Mouse (Mus musculus): Measurements from ENCODE around the gene Sowahb. TPM values are rescaled to one million over a fixed set of nuclear protein-coding genes. Genes with fewer than 3 reads are reported as not detected.
A peak's percentile ranks its signal among the peaks of the same experiment; 100 is the strongest.

The Sowahb gene
- polyA plus RNA-seq, 1 experiment from 2014 or later, result 1.8 TPM

DNA sequence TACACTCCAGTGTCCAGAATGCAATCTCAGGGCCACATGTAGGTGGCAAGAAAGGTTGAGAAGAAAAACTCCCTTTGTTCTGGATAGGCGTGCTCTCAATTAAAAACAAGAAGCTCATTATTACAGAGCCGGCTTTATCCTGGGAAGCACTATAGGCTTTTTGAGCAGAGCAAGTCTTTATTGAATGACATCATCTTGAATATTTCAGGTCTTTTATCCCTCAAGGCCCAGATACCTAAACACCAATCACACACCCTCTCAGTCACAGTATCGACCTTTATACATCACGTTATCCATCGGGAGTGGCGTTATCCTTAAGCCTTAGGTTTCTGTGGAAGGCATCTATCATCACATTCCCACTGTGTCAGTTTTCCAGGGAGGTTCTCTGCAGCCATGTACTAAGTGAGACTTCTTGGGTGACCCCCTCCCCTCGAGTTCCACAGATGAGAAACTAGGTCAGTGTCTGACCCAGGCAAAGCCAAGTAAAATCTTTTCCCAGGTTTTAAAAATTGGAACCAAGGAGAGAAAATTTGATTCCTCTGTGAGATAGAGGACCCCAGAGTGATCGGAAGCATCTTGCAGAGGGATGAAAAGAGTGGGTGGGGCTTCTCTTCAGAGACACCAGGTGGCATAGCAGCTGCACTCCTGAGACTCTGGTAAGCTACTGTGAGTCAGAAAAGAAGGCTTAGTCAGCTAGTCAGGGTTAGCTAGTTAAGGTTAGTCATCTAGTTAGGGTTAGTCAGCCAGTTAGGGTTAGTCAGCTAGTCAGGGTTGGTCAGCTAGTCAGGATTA lies 9.0 kb upstream of the Sowahb start:
- H3K4me1 ChIP-seq, result no peaks in the 10 kb centered on the region
- H3K9me3 ChIP-seq, result no peaks in the 10 kb centered on the region
- no peak overlapping the region for H3K9ac ChIP-seq
- H3K27me3 ChIP-seq (replicated peaks), result 0 out of 2 replicates have a peak, but pooled peaks cover 2% of the 10 kb centered on the region
- H3K36me3 ChIP-seq, result no peaks in the 10 kb centered on the region
- WGBS, result 49% methylated on average over 8 of the region's 8 CpGs
- ATAC-seq (ENCODE audit: insufficient read depth, low FRiP score, low read depth), result no peak
- H3K27ac ChIP-seq, result no peak overlapping the region
- no peak overlapping the region for H3K4me3 ChIP-seq (replicated peaks)
- H3K4me2 ChIP-seq, result no peak overlapping the region

DNA sequence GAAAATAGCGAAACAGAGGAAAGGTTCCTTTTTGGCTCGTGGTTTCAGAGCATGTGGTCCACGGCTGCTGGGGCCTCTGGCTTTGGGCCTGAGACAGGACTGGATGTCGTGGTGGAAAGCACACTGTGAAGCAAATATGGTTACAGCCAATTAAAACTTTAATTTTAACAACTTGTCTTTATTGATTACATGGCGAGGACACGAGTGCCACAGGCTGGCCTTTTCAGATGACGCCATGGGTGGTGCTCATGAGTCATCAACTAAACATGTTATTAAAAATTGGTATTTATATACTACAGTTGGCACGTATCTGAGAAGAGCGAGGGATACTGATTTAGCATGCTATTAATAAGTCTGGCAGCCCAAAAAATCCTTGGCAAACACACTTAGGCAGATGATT lies 7.1 kb upstream of the Sowahb start:
- 72% methylated on average over 9 of the region's 9 CpGs for WGBS
- H3K9ac ChIP-seq, result no peak overlapping the region
- ATAC-seq (ENCODE audit: insufficient read depth, low FRiP score, low read depth), result no peak
- no peak overlapping the region for H3K27ac ChIP-seq
- H3K36me3 ChIP-seq, result no peaks in the 10 kb centered on the region
- no peaks in the 10 kb centered on the region for H3K9me3 ChIP-seq
- H3K27me3 ChIP-seq (replicated peaks), result 0 out of 2 replicates have a peak, but pooled peaks cover 5% of the 10 kb centered on the region
- H3K4me1 ChIP-seq, result no peaks in the 10 kb centered on the region
- H3K4me2 ChIP-seq, result no peak overlapping the region
- H3K4me3 ChIP-seq (replicated peaks), result no peak overlapping the region

DNA sequence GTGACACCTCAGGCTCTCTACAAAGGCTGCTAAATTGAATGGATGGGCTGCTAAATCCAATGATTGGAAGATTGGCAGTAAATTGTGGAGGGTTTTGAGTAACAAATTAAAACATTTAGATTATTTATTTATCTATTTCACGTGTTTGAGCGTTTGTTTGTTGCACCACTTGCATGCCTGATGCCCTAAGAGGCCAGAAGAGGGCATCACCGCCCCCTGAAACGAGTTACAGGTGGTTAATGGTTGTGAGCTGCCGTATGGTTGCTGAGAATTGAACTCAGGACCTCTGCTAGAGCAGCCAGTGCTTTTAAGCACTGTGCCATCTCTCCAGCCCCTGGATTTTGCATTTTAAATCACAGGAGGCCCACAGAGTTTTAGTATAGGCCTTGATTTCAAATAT lies 6.2 kb upstream of the Sowahb start:
- no peak for ATAC-seq (ENCODE audit: insufficient read depth, low FRiP score, low read depth)
- Histone ChIP-seq H3K9me3 (no peaks in the 10 kb centered on the region), H3K4me1 (no peaks in the 10 kb centered on the region), H3K4me3 (replicated peaks) (no peak overlapping the region), H3K27me3 (replicated peaks) (peaks cover 5% of the 10 kb centered on the region; the same call in 1 of the 2 replicates), H3K9ac (no peak overlapping the region), H3K36me3 (no peaks in the 10 kb centered on the region), H3K4me2 (no peak overlapping the region), H3K27ac (no peak overlapping the region)
- WGBS, result 48% methylated on average over 5 of the region's 5 CpGs

DNA sequence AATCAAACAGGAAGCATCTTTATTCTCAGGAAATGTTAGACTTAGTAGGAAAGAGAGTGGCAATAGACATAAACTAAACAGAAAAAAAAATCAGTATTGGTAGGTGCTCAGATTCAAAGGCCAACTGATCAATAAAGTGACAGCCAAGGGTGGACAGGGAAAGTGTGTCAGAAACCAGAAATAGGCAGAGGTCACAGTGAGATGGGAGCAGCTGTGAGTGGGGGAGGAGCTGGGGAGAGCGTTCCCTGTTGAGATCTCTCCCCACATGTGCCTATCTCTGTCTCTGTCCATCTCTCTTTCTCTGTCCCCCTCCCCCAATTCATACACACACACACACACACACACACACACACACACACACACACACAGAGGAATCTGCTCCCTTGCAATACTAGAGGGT lies 5.1 kb upstream of the Sowahb start:
- no peak for ATAC-seq (ENCODE audit: insufficient read depth, low FRiP score, low read depth)
- no peak overlapping the region for H3K4me2 ChIP-seq
- no peak overlapping the region for H3K27ac ChIP-seq
- H3K4me1 ChIP-seq, result peaks cover 5% of the 10 kb centered on the region; the same call in 1 of the 2 replicates
- no peak overlapping the region for H3K9ac ChIP-seq
- 85% methylated on average over 1 of the region's 1 CpGs for WGBS
- H3K4me3 ChIP-seq (replicated peaks), result no peak overlapping the region
- H3K36me3 ChIP-seq, result no peaks in the 10 kb centered on the region
- peaks cover 9% of the 10 kb centered on the region for H3K27me3 ChIP-seq (replicated peaks)
- H3K9me3 ChIP-seq, result no peaks in the 10 kb centered on the region

DNA sequence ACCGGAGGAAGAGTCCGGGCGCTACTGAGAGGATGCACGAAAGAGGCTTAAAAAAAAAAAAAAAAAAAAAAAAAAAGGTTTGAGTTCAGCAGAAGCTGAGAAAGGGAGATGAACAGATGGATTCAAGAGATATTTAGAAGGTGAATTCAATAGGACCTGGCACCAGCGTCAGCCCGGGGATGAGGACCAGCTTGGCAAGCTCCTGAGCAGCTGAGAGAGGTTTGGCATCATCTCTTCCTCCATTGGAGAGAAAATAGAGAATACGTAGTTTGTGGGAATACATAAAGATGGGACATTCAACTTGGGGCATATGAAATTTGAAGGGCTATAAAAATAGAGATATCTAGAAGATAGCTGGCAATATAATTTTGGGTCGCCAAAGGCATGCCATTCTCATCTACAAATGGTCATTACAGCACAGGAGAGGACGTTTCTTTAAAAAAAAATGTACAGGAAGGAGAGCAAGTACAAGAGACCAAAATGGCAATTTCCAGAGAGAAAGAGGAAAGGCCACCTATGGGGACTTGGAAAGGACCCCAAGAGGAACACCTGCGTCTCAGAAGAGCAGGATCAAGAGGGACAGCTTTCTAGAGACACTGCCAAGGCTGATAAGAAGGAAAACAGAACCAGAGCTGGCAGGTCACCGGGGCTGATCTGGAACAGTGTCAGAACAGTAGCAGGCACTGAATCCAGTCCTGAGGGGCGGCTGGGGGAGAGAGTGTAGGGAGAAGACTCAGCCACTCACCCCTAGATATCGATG lies 3.8 kb upstream of the Sowahb start:
- no peak overlapping the region for H3K4me3 ChIP-seq (replicated peaks)
- H3K9me3 ChIP-seq, result no peaks in the 10 kb centered on the region
- no peak for ATAC-seq (ENCODE audit: insufficient read depth, low FRiP score, low read depth)
- H3K36me3 ChIP-seq, result no peaks in the 10 kb centered on the region
- peaks cover 22% of the 10 kb centered on the region for H3K27me3 ChIP-seq (replicated peaks)
- peaks cover 18% of the 10 kb centered on the region for H3K4me1 ChIP-seq
- 68% methylated on average over 13 of the region's 13 CpGs for WGBS
- H3K4me2 ChIP-seq, result no peak overlapping the region
- H3K27ac ChIP-seq, result no peak overlapping the region
- H3K9ac ChIP-seq, result no peak overlapping the region

DNA sequence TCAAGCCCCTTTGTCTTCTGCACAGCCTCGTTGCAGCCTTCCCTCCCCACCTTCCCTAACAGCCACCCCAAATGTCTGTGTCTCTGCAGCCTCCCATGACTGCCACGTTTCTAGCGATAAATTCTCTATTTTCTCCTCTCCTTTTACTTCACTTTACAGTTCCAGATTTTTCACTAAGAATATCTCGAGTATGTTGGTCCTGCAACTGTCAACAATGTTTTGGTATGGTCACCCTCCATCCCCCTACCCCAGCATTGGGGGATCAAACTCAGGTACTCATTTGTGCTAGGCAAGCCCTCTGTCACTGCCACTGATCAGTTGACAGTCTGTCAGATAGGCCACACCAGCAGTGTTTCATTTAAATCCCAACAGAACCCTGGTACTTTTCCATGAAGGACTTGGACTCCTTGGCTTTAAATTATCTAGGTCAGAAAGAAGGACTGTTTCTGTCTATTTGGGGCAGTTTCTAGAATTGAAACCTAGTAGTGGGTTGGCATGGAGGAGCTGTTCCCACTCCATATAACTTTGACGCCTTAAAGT lies 1.6 kb upstream of the Sowahb start:
- Histone ChIP-seq H3K27ac (no peak overlapping the region), H3K4me1 (peaks cover 26% of the 10 kb centered on the region), H3K4me3 (replicated peaks) (no peak overlapping the region), H3K27me3 (replicated peaks) (peaks cover 39% of the 10 kb centered on the region), H3K4me2 (no peak overlapping the region), H3K9ac (no peak overlapping the region), H3K9me3 (no peaks in the 10 kb centered on the region), H3K36me3 (no peaks in the 10 kb centered on the region)
- no peak for ATAC-seq (ENCODE audit: insufficient read depth, low FRiP score, low read depth)
- WGBS, result 39% methylated on average over 5 of the region's 5 CpGs

DNA sequence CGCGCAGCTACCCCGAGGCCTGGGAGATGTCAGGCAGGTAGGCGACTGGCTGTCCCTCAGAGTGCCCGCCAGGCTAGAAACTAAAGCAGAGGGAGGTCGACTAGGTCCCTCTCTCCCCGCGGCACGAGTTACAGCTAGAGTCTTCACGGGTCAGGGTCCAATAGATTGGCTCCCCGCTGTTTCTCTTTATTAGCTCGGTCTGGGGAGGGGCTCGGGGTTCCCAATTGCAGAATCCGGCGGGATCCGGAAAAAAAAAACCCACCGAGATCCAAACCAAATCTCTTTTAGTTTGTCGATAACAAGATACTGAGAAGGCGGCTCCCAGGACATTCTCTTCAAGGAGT lies 521 bp upstream of the Sowahb start:
- 3% methylated on average over 19 of the region's 19 CpGs for WGBS
- H3K9ac ChIP-seq, result peak overlapping the region; percentile 20

DNA sequence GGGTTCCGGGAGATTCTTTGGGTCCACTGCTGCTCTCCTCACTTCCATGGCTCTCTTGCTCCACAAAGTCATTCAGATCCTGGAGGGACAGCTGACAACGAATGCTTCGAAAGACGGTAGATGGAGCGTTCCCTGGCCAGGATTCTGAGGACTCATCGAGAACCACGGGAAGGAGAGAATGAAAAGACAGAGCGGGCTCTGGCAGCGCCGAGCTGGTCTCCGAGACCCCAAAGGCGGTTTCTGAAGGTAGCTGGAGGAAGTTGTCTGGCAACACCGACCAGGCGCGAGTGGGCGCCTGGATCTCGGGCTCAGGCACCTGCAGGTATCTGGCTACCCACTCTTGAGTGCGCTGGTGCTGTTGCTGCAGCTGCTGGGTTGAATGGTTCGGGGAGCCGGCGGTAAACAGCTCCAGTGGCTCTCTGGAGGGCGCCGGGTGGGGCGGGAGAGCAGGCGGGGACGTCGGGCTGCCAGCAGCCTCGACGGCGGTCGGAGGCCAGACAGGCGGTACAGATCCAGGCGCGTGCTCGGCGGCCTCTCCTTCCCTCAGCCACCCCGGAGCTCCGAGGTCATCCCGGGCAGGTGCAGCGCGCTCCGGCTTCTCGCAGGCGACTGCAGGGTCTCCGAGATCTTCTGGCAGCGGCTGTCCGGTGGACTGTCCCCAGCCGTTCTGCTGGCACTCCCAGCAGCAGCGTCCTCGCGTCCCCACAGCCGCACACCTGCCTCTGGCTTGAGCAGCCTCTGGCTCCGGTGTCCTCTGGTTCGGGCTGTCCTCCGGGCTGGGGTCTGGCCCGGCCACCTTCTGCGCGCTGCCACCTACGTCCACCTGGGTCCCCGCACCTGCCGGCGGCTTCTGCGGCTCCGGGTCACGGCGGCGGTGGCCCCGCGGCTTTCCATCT lies 886 bp downstream of the Sowahb start:
- H3K4me1 ChIP-seq, result peaks cover 26% of the 10 kb centered on the region
- H3K9ac ChIP-seq, result peak overlapping the region; percentile 26; the same call in 1 of the 2 replicates
- peak overlapping the region; percentile 56 for H3K4me3 ChIP-seq (replicated peaks)
- no peaks in the 10 kb centered on the region for H3K9me3 ChIP-seq
- peaks cover 36% of the 10 kb centered on the region for H3K27me3 ChIP-seq (replicated peaks)
- WGBS, result 3% methylated on average over 69 of the region's 69 CpGs
- peak; percentile 4; the same call in 1 of the 2 replicates for ATAC-seq (ENCODE audit: insufficient read depth, low FRiP score, low read depth)
- H3K36me3 ChIP-seq, result no peaks in the 10 kb centered on the region
- H3K27ac ChIP-seq, result no peak overlapping the region
- H3K4me2 ChIP-seq, result peak overlapping the region; percentile 95

More for the DNA sequence above, 521 bp upstream of the Sowahb start:
- Histone ChIP-seq H3K4me3 (replicated peaks) (peak overlapping the region; percentile 56), H3K4me1 (peaks cover 26% of the 10 kb centered on the region), H3K27me3 (replicated peaks) (peaks cover 39% of the 10 kb centered on the region), H3K27ac (0 out of 2 replicates have a peak overlapping the region, but pooled peaks have one; percentile 24), H3K4me2 (peak overlapping the region; percentile 95), H3K36me3 (no peaks in the 10 kb centered on the region), H3K9me3 (no peaks in the 10 kb centered on the region)
- peak; percentile 25; the same call in 1 of the 2 replicates for ATAC-seq (ENCODE audit: insufficient read depth, low FRiP score, low read depth)

DNA sequence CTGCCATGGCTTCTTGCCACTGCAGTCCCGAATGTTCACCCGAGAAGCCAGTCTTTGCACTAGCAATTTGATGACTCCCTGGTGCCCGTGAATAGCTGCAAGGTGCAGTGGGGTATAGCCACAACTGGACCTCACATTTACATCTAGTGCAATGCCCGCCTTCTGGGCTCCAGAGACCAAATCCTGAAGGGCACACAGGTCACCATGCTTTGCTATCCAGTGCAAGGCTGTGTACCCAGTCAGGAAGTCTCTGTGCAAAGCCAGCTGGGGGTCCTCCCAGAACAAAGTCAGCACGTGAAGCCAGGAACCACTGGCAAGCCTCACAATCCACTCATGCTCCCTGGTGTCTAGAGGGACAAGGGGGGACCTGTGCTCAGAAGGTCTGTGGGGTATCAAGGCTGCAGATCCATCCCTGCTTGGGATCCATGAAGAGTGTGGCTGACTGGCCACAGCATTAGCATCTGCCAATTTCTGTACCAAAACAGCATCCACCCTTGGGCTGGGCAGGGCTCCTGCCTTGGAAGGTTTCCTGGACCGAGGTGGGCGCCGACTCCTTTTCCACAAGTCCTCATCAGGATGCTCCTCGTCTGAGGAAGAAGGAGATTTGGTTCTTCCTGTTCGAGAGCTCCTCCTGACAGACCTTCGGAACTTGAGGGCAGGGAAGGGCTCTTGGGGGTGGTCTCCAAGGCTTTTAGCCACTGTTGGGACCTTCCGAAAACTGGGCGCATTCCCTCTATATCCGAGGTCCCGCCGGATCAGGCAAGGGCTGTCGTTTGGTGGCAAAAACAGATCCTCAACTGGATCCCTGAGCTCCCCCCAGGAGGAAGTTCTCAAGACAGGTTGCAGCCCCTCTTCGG lies 1.8 kb downstream of the Sowahb start:
- 54% methylated on average over 18 of the region's 18 CpGs for WGBS
- Histone ChIP-seq H3K27ac (no peak overlapping the region), H3K9ac (no peak overlapping the region), H3K36me3 (no peaks in the 10 kb centered on the region), H3K4me1 (peaks cover 26% of the 10 kb centered on the region), H3K27me3 (replicated peaks) (peaks cover 36% of the 10 kb centered on the region), H3K4me3 (replicated peaks) (peak overlapping the region; percentile 56), H3K4me2 (peak overlapping the region; percentile 95; the same call in 1 of the 2 replicates), H3K9me3 (no peaks in the 10 kb centered on the region)
- ATAC-seq (ENCODE audit: insufficient read depth, low FRiP score, low read depth), result no peak

DNA sequence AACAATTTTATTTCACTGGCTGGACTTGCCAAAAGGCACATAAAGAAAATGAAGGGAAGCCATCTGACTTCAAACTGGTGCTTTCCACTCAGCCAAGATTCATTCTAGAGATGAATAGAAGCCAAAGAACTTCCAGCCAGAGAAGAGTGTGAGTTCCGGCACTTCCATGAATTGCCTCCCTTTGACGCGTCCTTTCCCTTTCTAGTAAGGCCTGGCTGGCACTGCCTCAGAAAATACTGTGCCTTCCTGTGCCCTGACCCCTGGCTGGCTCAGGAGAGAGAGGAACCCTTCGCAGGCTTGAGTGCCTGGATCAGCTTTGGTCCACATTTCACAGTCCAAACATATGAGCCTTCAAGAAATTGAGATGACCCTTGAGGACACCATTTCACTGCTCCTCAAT lies 2.8 kb downstream of the Sowahb start:
- H3K4me2 ChIP-seq, result no peak overlapping the region
- 67% methylated on average over 4 of the region's 4 CpGs for WGBS
- H3K9me3 ChIP-seq, result no peaks in the 10 kb centered on the region
- ATAC-seq (ENCODE audit: insufficient read depth, low FRiP score, low read depth), result no peak
- H3K27me3 ChIP-seq (replicated peaks), result peaks cover 33% of the 10 kb centered on the region
- no peak overlapping the region for H3K9ac ChIP-seq
- no peak overlapping the region for H3K27ac ChIP-seq
- H3K36me3 ChIP-seq, result no peaks in the 10 kb centered on the region
- H3K4me3 ChIP-seq (replicated peaks), result no peak overlapping the region
- peaks cover 31% of the 10 kb centered on the region for H3K4me1 ChIP-seq

DNA sequence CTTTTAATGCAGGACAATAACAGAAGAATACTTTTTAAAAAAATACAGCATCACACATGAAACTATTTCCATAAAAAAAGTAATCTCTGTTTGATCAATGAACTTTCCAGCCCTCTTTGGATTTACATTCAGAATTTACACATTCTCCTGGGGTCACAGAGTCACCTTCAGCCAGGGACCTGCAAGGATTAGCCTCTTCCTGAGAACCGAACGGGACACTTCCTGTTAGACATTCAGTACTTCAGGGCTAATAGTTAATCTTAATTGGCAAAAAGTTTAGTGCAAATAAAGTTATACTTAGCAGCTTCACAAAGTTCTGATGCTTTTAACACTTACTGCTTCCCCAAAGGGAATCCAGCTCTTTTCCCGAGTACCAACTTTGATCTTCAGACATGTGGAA lies 3.5 kb downstream of the Sowahb start:
- Histone ChIP-seq H3K36me3 (no peaks in the 10 kb centered on the region), H3K9ac (no peak overlapping the region), H3K27ac (no peak overlapping the region), H3K9me3 (no peaks in the 10 kb centered on the region), H3K4me2 (no peak overlapping the region), H3K4me1 (peaks cover 31% of the 10 kb centered on the region), H3K4me3 (replicated peaks) (no peak overlapping the region), H3K27me3 (replicated peaks) (peaks cover 33% of the 10 kb centered on the region)
- no peak for ATAC-seq (ENCODE audit: insufficient read depth, low FRiP score, low read depth)
- WGBS, result 45% methylated on average over 3 of the region's 3 CpGs
